Mouse (Mus musculus) naive thymus-derived CD4-positive, alpha-beta T cell, adult 2 months (primary cell): Measurements from ENCODE around the gene Spata16.

Experiments used
- DNase-seq: peaks from one replicate; pipeline ENCODE4 v3.0.0-alpha.2; 2011; ENCODE audit warnings: low read depth

Spata16 gene

GRCm38 (mm10) chr3:26979603-26980002 lies 342.2 kb downstream of the Spata16 start:
- no peak for DNase-seq

- DNase-seq: no peak
Measured at GRCm38 (mm10) chr3:26980371-26980770, 343.0 kb downstream of the Spata16 start.

DNA sequence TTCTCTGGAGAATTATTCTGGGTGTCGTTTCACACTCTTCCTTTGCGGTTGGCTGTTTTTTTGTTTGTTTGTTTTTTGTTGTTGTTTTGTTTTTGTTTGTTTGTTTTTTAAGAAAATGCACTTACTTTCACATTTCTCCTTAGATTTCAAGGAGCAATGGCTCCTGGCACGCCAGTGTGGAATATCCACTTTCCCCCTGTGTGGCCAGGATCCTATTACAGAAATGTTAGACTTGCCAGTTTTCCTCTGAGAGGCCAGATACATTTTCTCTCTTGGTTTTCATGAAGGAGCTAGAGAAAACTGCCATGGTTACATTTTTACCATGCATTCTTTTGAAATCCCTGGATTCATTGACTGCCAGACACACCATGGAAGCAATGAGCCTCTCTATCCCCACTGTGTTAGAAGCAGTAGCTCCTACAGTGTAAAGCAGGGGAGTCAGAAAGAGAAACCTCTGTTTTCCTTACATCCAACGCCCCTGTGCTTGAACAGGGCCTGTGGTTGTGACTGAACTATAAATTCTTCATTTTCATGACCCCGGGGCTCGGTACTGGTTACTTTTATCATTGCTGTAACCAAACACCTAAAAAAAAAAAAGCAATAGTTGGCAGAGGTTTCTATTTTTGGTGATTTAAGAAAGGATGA lies 344.7 kb downstream of the Spata16 start:
- DNase-seq: no peak

DNA sequence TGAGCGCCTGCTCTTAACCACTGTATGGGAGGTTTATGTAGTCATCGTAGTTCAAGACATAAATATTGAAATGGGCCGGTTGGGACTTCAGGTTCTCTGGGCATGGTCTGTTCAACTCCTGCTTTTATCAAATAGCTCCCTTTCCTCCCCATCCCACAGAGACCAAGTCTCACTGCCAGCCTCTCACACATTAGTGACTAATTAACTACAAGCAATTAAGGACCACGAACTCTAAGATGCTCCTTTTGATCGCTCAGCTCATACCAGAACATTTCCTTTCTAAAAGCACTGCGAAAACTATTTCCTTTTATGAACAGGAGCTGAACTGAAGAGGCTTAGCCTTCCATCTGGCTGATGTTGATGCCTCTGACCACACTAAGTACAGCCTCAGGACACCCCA lies 346.3 kb downstream of the Spata16 start:
- no peak for DNase-seq

GRCm38 (mm10) chr3:27006844-27007243 lies 369.4 kb downstream of the Spata16 start:
- no peak for DNase-seq

DNA sequence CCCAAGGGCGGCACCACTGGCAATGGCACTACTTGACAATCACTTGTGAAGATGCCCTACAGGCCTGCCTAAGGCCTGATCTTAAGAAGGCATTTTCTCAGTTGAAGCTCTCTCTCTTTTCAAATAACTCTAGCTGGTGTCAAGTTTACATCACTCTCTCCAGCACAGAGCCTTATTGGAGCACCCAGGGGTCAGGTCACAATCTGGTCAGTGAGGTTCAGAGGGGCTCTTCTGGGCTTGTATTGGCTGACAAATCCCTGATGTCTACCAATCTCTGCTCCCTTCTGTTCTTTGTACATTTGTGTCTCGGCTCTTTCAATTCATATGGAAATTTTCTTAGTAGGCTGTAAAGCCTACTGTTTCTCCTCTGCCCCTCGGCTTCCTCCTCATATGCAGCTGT lies 390.5 kb downstream of the Spata16 start:
- no peak for DNase-seq

DNA sequence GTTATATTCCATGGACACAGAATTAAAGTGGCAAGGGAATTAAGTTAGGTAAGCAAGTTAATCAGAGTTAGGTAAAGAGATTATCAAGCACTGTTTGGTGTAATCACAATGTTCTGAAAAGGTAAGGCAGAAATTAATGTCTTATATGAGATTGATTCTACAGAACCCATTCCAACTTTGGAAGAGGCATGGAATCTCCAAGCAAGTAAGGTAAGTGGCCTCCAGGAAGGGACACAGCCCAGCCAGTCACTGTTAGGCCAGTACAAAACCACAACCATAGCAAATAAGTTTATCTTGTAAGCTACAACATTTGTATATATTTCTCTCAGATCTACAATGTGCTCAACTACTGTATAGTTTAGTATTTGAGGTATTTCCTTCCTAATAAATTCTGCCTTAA lies 391.1 kb downstream of the Spata16 start:
- DNase-seq: no peak

DNA sequence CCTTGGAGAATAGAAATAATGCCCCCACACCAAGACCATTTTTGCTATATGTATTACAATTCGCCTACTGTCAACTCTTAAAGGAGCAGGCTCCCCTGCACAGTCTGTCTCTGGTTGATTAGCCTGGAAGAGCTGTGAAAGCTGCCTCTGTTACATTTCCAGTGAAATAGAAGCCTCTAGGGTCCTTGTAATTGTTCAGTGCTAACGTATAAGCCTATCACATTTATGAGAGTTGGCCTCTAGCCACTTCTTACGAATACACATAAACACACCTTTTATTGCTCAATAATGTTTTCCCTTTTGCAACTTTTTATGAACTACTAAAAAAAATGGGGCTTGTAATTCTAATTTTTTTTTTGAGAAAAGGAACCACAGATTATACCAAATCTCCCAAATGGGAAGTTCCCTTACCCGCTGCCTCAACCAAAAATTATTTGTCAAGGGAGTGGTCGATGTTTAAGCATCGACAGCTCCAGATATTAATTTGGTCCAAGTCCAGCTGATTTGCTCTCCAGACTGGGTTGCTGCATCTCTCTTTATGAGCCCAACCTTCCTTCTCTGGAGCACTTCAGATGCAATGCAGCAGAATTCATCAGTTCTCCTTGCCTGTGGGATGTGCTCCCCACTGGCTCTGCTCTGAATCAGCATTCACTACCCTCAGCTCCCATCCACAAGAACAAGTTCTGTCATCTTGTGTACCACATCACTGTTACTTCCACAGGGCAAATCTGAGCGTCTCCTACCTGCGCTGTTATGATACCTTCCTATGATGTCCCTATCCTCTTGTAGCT lies 392.8 kb downstream of the Spata16 start:
- DNase-seq: no peak
